Mouse (Mus musculus) ovary, adult 10 weeks (tissue): ENCODE measurements around the gene Ada. TPM values are rescaled to one million over a fixed set of nuclear protein-coding genes. Genes with fewer than 3 reads are reported as not detected.

Experiments used
- polyA plus RNA-seq: library from polyadenylated mRNA; stranded (reverse); fragments of 350-450 nt; fragmentation: Illumina TruSeq; extraction: RNeasy Lipid Tissue Mini Kit (QIAGEN cat#74804); gene quantifications from one replicate; pipeline ENCODE4 v1.2.3, GENCODE M21; 2014

Ada gene
- 2.1 TPM for polyA plus RNA-seq

GRCm38 (mm10) chr2:163749647-163750611 is at the start of gene Ada:
TSS of gene Ada (minus strand) at chr2:163750239.

Other genes with a start within 250 kb of the Ada start
- gene Hnf4a, start 243.4 kb downstream of the Ada start, polyA plus RNA-seq = 0.14 TPM
- gene Ttpal, start 147.9 kb downstream of the Ada start, polyA plus RNA-seq = 26.6 TPM
- gene Serinc3, start 105.1 kb downstream of the Ada start, polyA plus RNA-seq = 1,466 TPM
- gene Pkig, start 91.9 kb downstream of the Ada start, polyA plus RNA-seq = 32.4 TPM
- gene Ccn5, start 70.6 kb upstream of the Ada start, polyA plus RNA-seq = 2.1 TPM
- not detected for gene Kcnk15, start 103.4 kb upstream of the Ada start, polyA plus RNA-seq
- gene Rims4, start 168.4 kb upstream of the Ada start, polyA plus RNA-seq = 5.6 TPM
- gene Ywhab, start 244.7 kb upstream of the Ada start, polyA plus RNA-seq = 304 TPM